Mouse (Mus musculus) 3T3-L1 (cell line): Measurements from ENCODE around the gene Chn2.
"Not testable (repeated sequence)": the region's sequence is repeated elsewhere in the genome, so short reads cannot be mapped to it uniquely, and the experiment has no call there.

Experiments used
- DNase-seq: peaks from one replicate; pipeline ENCODE4 v3.0.0-alpha.2; 2015; ENCODE audit warnings: low read depth, low spot score

The Chn2 gene

DNA sequence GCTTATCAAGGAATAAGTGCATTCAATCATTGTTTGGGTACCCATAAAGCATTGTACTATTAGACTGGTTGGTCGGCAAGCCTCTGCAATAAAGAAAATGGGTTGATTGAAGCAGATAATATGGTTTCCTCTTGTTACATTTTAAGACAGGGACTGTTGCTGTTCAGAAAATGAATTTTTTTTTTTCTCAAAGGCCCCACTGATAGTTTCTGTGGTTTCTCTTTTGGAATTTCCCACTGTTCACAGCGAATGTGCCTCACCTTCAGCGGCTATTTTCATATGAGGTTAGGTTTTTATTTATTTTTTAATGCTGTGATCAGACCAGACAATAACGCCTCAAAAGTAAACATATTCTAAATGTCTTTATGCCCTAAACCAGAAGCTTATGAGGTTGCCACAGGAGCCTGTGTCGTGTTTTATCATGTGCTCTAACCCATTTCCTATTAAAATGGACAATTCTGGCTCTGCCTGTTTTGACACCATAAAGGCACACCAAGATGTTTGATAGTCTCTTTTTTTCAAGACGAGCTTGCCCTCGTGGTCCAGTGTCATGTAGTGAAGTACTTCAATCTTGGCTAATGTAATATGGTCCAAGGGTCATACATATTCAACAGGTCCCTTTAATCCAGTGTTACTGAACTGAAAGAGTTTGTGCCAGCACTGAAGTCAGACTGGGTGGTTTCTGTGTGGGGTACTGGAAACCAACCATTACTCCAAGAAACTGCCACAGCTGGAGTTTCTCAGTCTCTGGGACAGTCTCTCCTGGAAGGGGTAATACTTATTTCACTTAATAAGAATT lies 112.3 kb downstream of the Chn2 start:
- DNase-seq: no peak

DNA sequence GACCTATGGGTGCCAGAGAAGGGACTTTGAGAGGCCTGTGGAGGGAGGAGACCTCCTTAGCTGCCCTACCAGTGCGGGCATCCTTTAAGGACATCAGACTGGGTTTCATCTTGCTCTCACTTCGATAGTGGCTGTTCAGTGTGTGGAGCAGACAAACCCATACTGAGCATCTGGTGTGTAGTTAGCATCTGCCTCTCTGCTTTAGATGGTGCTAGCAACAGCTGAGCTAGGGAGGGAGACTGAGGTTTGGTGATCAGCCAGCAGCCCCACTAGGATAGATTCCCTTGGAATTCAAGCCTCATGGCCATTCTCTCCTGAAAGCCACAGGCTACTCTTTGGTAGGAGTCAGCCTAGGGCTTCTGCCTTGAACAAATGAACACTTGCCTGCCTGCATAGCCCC lies 117.7 kb downstream of the Chn2 start:
- DNase-seq: no peak

DNA sequence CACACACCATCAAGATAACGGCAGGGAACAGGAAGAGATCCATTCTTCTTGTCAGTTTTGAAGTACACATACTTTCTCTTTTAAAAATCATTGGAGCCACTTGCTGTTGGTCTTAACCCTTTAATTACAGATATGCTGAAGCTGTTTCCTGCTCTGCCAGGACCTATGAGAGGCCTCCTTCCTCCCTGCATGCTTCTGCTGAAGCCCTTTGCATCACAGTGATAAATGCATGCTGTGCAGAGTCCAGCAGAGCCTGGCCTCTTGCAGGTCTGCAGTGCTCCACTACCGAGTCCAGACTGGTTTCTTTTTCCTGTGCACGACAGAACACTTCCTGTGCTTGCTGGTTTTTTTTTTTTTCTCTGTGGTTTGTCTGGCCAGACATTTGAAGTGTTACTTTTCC lies 119.0 kb downstream of the Chn2 start:
- no peak for DNase-seq

DNA sequence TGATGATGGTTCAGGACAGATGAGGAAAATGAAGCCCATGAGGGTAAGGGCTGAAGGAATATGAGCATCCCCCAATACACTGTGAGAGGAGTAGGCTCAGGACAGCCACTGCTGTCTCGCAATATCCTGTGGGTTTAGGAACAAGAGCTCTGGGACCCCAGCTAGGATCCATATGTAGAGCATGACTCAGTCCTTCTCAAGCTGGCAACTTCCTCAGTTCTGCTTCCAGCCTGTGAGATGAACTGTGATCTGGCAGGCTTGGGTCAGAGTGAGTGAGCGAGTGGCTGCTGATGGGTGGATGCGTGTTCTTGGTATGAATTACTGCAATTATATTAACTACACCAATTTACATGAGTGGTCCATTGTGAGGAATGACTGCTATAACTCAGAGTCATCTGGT lies 121.3 kb downstream of the Chn2 start:
- peak; percentile 56 for DNase-seq

DNA sequence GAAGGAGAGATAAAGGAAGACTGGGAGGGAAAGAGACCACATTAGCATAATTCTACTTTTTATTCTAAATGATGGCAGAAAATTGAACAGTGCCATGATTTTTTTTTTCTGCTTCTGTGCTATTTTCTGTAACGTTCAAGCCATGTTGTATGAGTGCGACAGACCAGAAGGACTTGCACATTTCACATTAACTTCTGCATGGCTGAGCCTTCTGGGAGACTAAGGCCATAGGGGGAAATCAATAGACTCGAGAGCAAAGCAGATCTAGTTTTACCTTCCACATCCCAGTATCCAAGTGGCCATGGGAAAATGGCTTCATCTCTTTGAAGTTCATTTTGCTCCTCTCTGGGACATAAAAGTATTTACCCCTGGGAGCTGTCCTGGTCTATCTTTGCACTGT lies 121.9 kb downstream of the Chn2 start:
- DNase-seq: no peak

DNA sequence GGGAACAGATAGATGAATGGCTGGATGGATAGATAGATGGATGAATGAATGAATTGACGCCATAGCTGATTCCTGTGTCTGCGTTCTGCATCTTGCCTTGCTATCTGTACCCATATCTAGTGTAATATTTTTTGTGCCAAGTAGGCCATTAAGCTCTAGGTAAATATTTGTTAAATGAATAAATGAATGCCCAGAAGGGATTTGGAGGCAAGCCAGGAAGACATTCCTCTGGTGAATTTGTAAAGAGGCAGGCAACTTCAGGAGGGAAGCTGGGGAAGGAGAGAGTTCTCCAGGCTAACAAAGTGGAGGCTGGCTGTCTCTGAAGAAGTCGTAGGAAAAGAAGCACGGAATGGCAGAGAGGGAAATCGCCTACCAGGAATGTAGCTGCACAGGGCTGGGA lies 123.0 kb downstream of the Chn2 start:
- peak; percentile 64 for DNase-seq

DNA sequence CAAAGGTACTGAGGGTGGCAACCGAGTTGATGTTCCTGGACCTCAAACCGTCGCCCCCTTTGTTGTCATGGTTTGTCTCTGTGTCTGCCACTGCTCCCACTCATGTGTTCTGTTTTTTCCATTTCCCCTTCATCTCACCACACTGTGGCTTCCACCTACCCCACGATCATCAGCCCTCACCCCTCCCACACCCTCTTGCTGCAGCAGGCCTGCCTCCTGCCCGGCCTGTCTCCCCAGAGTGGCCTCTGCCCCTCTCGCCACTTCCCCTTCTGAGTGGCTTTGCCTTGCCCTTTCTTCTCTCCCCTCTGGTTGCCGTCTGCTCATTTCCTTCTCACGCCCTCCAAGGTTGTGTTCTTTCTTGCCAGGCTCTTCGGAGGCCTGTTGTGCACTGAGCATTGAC lies 123.4 kb downstream of the Chn2 start:
- no peak for DNase-seq

DNA sequence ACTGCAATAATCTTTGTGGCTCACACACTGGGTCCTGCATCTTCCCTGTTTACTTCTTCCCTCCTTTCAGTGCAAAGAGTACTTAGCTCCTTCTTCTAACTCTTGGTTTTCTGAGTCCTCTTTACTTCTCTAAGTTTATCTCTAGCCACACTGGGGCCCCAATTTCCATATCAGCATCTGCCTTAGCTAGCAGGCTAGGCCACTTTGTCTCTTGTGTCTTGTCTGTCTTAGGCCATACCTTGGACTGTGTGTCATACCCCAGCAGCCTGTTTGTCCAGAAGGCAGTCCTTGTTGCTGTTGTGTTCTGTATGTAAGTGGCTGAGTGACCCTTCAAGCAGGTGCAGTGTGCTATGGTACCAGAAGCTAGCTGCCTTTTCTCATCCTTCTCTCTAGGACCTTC lies 124.3 kb downstream of the Chn2 start:
- no peak for DNase-seq

DNA sequence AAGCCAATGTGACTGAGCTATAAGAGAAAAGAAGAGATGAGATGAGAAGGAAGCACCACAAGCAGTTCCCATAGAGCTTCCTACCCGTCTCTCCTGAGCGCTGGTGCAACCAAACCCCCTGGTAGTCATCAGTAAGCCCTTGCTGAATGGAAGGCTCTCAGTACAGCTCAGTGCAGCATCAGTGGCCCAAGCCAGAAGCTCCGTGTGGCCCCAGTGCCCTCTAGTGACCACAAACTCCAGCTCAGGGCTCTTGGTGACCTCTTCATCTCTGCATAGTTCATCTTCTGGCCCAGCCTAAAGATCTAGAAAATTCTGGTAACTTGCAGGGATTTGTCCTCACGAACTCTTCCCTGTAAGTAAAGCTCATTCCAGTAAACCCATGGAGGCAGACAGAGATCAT lies 125.4 kb downstream of the Chn2 start:
- peak; percentile 40 for DNase-seq

DNA sequence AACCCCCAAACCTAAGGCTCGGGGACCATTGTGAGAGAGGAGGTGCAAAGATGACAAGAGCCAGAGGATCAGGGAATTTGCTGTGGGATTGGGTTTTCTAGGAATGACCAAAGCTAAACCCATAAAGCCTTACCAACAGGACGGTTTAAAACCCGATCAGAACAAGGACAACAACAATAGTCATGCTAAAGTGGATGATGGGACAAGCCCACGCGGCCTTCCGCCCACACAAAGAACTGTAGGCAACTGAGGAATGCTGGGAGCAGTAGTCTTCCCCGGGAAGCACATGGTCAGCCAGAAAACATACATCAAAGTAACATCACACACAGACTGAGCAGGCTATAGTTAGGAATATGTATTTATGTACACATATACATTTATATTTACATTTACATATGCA lies 125.9 kb downstream of the Chn2 start:
- DNase-seq: no peak

DNA sequence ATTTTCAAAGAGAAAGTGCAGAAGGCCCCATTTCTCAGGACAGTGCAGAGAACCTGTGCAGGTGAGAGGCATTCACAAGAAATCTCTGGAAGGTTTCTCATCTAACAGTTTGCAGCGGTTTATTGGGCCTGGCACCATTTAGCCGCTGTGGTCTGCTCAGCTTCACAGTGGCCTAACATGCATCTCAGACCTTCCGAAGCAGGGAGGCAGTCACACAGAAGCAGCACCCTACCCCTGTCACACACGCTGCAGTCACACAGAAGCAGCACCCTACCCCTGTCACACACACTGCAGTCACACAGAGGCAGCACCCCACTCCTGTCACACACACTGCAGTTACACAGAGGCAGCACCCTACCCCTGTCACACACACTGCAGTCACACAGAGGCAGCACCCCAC lies 126.5 kb downstream of the Chn2 start:
- no peak for DNase-seq

DNA sequence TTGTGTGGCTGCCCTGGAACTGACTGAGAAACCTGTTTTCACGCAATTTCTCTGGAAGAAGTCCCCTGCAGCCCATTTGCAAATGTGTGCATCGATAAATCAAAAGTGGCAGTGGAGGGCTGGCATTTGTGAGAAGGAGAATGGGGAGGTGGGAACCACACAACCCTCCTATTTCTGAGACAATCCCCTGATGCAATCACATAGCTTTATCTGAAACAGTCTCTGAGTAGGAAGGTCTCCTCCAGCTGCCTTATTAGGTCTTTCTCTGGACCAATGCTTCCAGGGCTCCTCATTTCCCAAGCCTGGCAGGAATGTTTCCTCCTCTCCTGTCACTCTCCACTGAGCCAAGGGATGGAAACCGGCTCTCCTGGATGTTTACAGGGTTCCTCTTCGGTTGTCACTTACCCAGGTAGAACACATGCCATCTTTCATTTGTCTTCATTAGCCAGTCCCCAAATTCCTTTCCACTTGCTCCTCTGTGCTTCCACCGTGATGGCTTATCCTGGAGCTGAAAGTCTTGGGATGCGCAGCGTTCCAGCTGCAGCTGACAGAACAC lies 127.7 kb downstream of the Chn2 start:
- peak; percentile 8 for DNase-seq

DNA sequence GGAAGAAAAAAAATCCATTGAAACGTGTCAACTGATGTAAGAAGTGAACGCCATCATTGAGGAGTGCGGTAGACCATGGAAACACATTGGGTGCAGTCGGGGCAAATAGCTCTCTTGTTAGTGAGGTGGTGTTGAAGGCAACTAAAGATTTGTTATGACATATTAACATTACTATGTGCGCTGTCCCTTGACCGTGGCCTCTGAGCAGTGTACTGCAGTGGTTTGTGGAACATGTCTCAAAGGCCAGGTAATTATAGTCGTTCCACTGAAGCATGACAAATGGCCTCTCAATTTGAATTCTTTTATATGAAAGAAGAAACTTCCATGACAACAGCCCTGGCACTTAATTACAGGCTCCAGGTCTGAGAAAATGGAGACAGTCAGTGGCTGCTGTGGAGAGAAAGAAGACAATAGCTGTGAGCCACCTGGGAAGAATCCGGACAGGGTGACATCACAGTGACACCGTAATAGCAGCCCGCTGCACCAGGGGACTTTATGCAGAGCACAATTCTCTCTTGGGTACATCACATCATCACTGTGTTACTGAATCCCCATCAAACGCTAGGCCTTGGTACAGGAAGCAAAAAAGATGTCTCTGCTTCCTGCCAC lies 131.0 kb downstream of the Chn2 start:
- no peak for DNase-seq

DNA sequence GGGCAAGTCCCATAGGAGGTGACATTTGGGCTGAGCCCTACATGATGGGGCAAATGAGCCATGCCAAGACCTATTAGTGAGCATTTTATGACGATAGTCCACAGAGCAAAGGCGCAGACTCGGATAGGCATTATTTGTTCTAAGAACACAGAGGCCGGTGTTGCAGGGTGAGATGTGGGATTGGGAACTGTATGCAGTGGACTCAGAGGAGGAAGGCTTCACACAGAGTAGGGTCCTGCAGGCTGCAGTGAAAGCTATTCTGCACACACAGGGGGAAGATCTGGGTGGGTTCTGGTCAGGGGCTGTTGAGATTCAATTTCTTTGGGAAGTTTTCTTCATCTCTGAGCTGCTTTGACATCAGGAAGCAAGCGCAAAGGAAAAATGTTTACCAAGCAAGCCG lies 132.0 kb downstream of the Chn2 start:
- DNase-seq: no peak

DNA sequence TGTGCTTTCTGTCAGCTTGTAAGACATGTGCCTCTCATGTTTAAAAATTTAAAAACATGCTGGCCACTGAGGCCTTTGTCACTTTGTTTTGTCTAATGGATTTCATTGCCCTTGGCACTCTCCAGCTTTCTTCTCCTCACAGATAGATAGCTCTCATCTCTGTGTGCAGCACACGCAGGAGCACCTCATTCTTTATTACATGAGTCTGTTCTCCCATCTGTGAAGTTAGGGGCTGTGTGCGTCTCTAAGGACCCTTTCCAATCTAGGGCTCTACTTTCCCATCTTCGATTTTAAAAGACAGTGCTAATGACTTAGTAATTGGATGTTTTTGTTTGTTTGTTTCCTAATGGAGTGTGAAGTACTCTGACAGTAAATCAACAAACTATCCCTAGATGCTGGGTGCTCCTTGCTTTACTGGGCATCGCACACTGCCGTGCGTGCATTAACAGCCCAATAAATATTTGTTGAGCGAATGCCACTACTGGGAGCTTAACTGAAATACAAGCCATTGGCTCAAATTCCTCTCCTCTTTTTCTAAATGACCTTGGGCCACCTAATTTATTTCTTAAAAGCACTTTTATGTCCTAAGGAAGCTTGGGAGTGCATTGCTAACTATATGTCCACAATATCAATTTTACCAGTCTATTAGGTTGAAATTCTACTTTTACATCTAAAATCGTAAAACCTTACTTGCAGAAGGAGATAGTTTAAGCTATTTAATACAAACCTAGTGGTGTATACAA lies 136.3 kb downstream of the Chn2 start:
- no peak for DNase-seq

DNA sequence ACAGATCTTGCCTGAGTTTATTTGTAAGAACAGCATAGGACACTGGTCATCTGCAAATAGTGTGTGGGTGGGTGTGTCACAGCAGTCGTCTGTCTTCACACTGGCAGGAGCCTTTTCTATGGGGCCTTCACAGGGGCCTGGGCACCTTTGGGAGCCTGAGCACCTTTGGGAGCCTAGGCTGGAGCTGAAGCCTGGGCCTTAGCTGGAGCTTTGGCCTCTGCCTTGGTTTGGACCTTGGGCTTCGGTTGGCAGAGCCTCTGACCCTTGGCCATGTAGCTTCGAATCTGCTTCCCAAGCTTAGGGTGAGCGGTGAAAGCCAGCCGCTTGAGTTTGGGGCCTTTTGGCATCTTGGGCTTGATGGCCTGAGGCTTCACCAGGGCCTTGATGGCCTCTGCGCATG lies 137.7 kb downstream of the Chn2 start:
- not testable (repeated sequence) for DNase-seq

DNA sequence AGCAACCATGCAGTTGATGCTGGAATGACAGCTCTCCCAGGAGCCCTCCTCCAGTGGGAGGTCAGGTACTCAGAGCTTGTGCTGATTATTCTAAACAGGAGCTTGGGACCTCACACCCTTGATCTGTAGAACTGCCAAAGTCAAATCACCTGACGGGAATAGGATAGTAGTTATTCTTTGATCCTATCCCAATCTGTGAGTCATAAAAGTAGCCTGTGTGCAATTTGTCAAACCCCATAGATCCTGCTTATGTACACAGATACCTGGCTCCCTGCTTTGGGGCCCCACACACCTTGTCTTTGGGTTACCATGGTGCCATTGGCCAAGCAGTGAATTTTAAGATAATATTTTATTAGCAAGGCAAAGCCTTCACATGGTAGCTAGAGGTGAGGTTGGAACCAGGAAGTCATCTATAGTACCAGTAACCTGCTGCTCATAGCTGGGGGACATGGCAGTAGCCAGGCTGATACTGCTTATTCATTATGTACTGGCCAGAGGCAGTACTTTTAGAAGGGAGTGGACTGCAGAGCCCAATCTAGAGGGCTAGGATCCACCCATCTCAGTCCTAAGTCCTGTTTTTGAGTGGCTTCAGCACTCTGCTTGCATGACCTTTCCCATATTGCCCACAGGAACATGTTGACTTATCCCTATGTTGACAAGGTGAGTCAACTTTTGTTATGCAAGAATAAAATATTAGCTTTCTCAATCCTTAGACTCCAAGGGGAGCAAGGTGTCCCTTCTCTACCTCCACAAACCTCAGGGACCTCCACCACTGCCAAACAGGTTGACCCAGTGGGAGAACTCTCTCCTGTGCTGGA lies 139.9 kb downstream of the Chn2 start:
- DNase-seq: no peak

DNA sequence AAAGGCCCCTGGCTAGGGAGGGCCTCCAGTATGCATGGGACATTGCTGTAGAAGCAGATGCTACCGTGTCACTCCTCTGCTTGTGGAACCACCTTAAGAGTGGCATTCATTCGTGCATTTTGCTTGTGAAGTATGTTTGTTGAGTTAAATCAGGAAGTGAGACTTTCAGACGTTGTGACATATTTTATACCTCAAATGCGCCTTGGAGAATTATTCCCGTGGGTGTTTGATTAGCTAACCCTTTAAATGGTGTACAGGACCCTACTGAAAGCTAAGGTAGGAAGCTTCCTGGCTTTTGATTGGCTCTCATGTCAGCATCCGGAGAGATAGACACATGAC lies 140.5 kb downstream of the Chn2 start:
- DNase-seq: no peak

DNA sequence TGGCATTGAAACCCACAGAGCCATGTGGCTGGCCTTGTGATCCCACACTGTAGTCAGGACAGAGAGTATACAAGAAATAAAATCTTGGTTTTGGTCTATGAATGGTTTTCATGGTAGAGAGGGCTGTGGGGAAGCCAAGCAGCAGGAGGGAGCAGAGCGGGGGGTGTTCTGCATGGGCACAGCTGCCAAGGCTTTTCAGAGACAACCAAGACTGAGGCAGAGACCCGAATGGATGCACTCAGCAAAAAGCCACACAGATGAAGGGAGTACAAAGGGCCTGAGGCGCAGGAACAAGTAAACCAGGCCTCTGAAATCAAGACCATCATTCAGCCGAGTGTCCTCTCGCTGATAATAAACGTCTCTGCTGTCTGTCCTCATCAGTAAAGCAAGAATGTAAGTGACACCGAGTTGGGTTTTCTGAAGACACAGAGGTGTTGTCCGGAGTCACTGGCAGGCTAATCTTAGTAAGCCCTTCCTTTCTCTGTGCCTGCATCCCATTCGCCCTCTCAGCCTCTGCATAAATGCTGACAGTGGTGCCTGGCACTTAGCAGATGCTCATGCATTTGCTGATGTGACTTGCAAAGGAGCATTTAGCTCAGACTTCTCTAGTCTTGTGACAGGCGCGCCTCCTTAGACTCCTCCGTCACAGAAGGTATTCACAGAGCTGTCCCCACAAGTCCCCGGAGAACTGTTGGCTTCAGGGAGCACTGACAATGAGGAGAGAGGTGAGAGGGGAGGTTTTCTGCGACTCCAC lies 144.6 kb downstream of the Chn2 start:
- DNase-seq: no peak

DNA sequence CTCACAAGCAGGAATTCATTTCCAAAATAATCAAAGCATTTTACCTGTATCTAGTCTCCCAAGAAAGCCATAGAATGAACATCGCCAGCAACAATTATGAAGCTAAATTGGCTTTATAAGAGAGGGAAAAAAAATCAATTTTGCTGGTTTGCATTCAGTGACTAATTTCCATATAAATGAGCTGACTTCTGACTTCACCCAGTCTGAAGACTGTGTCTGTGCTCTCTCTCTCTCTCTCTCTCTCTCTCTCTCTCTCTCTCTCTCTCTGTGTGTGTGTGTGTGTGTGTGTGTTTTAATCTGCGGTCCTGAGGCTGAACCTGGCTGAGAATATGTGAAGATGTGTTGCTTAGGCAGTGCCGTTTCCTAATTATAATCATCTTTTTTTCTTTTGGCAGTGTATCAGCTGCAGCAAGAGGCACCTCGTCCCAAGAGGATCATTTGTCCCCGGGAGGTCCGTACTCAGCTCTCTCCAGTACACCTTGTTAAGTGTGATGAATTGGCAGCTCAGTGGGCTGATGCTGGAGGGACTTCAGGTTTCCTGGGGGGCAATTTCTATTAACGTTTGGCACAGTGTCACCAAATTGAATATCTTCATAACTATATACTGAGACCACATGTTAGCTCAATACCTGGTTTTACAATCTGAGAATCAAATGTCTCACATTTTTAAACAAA lies 154.4 kb downstream of the Chn2 start:
- no peak for DNase-seq
